Mouse (Mus musculus) lung, adult 18-20 months (tissue): ENCODE results near the gene Atp8b5.

ENCODE experiments used
- DNase-seq, 2 experiments: peaks; one replicate each; pipeline ENCODE4 v3.0.0; 2022; ENCODE audit warnings: mixed read lengths in 2 of 2

The Atp8b5 gene

GRCm38 (mm10) chr4:43416071-43416490, 149.1 kb downstream of the Atp8b5 start:
- no peak for DNase-seq

- no peak for DNase-seq
Observed at GRCm38 (mm10) chr4:43417269-43418062, 150.5 kb downstream of the Atp8b5 start.

GRCm38 (mm10) chr4:43418450-43418849, 151.5 kb downstream of the Atp8b5 start:
- DNase-seq: no peak

GRCm38 (mm10) chr4:43418973-43419656, 152.2 kb downstream of the Atp8b5 start:
- DNase-seq: no peak

- DNase-seq: peak in 1 of 2 experiments; percentile 44
Observed at GRCm38 (mm10) chr4:43419801-43420281, 152.9 kb downstream of the Atp8b5 start.

- DNase-seq: peak; percentile 83 to 87
Observed at GRCm38 (mm10) chr4:43420305-43420704, 153.3 kb downstream of the Atp8b5 start.

- no peak for DNase-seq
Observed at GRCm38 (mm10) chr4:43421632-43422240, 154.8 kb downstream of the Atp8b5 start.
